ENCODE assay signal across 8 mouse cellular contexts in genomic region chrX:100738918-100739317, GRCm38 (mm10). TPM values are rescaled to one million over a fixed set of nuclear protein-coding genes. Genes with fewer than 3 reads are reported as not detected.
A peak's percentile ranks its signal among the peaks of the same experiment; 100 is the strongest.
DNase-seq lines count a peak whose midpoint lies in the region; ATAC-seq and TF ChIP-seq lines count a peak whose summit lies in the region.

No protein-coding gene starts in this region.

- TF ChIP-seq CTCF in intestine, postnatal 0 days (IDR thresholded peaks at IDR 0.05; ENCODE audit: low read depth), result peak; percentile 78

- no peaks in the 10 kb centered on the region for H3K4me1 ChIP-seq in embryonic facial prominence, embryonic 11.5 days (ENCODE audit: control insufficient read depth, insufficient read depth, low read length)
- no peaks in the 10 kb centered on the region for H3K4me1 ChIP-seq in intestine, postnatal 0 days (replicated peaks; ENCODE audit: control insufficient read depth, insufficient read depth, low read length)

- H3K4me2 ChIP-seq in embryonic facial prominence, embryonic 11.5 days (ENCODE audit: low read depth, low read length), result peak overlapping the region; percentile 38
- H3K4me2 ChIP-seq in intestine, postnatal 0 days (replicated peaks; ENCODE audit: low read depth), result peak overlapping the region; percentile 60

- intact Hi-C loops in left cerebral cortex, postnatal 4 days (cut with DNase I), result no loop called here

- no peaks in the 10 kb centered on the region for H3K9me3 ChIP-seq in embryonic facial prominence, embryonic 11.5 days (replicated peaks; ENCODE audit: control insufficient read depth, low read length)
- 0 out of 2 replicates have a peak, but pooled peaks cover 4% of the 10 kb centered on the region for H3K9me3 ChIP-seq in intestine, postnatal 0 days (ENCODE audit: control insufficient read depth)

- DNase-seq in thymus, postnatal 14 days, result peak; percentile 17
- no peak for DNase-seq in thymus, postnatal 10 days (ENCODE audit: low spot score in 2 of 2)
- DNase-seq in embryonic facial prominence, embryonic 11.5 days (ENCODE audit: low spot score), result peak; percentile 65
- peak; percentile 96 for DNase-seq in heart, adult 11 months
- peak; percentile 68 for DNase-seq in left cerebral cortex, postnatal 4 days
- DNase-seq in mesoderm, embryonic 11.5 days (ENCODE audit: low read depth, low spot score), result peak; percentile 45
- DNase-seq in right cerebral cortex, postnatal 4 days, result peak; percentile 61

- no peaks in the 10 kb centered on the region for H3K36me3 ChIP-seq in embryonic facial prominence, embryonic 11.5 days (replicated peaks; ENCODE audit: control insufficient read depth, insufficient read depth, low read depth, low read length)
- H3K36me3 ChIP-seq in intestine, postnatal 0 days (ENCODE audit: control insufficient read depth, insufficient read depth), result no peaks in the 10 kb centered on the region

- peak overlapping the region; percentile 18 for H3K4me3 ChIP-seq in embryonic facial prominence, embryonic 11.5 days (ENCODE audit: low read depth, low read length)
- peak overlapping the region; percentile 22; the same call in 1 of the 2 replicates for H3K4me3 ChIP-seq in intestine, postnatal 0 days (ENCODE audit: low read depth, low read length)

- peak; percentile 68; the same call in 1 of the 2 replicates for ATAC-seq in embryonic facial prominence, embryonic 11.5 days (replicated peaks; ENCODE audit: insufficient number of reproducible peaks, low FRiP score, low TSS enrichment, low read depth)
- 0 out of 2 replicates have a peak, but pooled peaks have one; percentile 39 for ATAC-seq in intestine, postnatal 0 days

- H3K27ac ChIP-seq in embryonic facial prominence, embryonic 11.5 days (replicated peaks; ENCODE audit: low read depth, low read length), result no peak overlapping the region
- no peak overlapping the region for H3K27ac ChIP-seq in intestine, postnatal 0 days (ENCODE audit: low read depth, low read length)

- WGBS in embryonic facial prominence, embryonic 11.5 days, result 21% methylated on average over 13 of the region's 14 CpGs
- 20% methylated on average over 14 of the region's 14 CpGs for WGBS in intestine, postnatal 0 days

- no peak overlapping the region for H3K9ac ChIP-seq in embryonic facial prominence, embryonic 11.5 days (replicated peaks; ENCODE audit: low read length)
- H3K9ac ChIP-seq in intestine, postnatal 0 days (ENCODE audit: low read depth, low read length), result no peak overlapping the region

- peaks cover 3% of the 10 kb centered on the region; the same call in 1 of the 2 replicates for H3K27me3 ChIP-seq in embryonic facial prominence, embryonic 11.5 days (ENCODE audit: control insufficient read depth, insufficient read depth, low read length)
- no peaks in the 10 kb centered on the region for H3K27me3 ChIP-seq in intestine, postnatal 0 days (replicated peaks; ENCODE audit: control insufficient read depth, insufficient read depth, low read length)

RNA-seq across cellular contexts. Expression of gene Gdpd2, which starts 9.2 kb away (rescaled TPM):
- polyA plus RNA-seq in embryonic facial prominence, embryonic 11.5 days (2014; fragmentation: Nextera tagmentation; extraction: Ambion mirVana), result 3.3 and 4.3 TPM in 2 replicates
- polyA plus RNA-seq in intestine, postnatal 0 days (2015; fragmentation: Nextera tagmentation; extraction: Ambion mirVana), result 7.2 and 7.7 TPM in 2 replicates
- 10 to 100 TPM; 13.5 to 16.3 TPM for total RNA-seq in left cerebral cortex, postnatal 4 days (2021)

RNA-seq across cellular contexts. Expression of gene Dlg3, which starts 28.6 kb away (rescaled TPM):
- 4.8 and 10.9 TPM in 2 replicates for polyA plus RNA-seq in embryonic facial prominence, embryonic 11.5 days (2014; fragmentation: Nextera tagmentation; extraction: Ambion mirVana)
- 2.2 and 2.9 TPM in 2 replicates for polyA plus RNA-seq in intestine, postnatal 0 days (2015; fragmentation: Nextera tagmentation; extraction: Ambion mirVana)
- total RNA-seq in left cerebral cortex, postnatal 4 days (2021), result 10 to 100 TPM; 91.0 to 98.1 TPM

Comparison
In these comparisons a context has a peak if more than half of its experiments do, and no peak if none do; other contexts are left out.
1. DNase-seq: peak in thymus, postnatal 14 days (single experiment), embryonic facial prominence, embryonic 11.5 days (single experiment), heart, adult 11 months (single experiment), left cerebral cortex, postnatal 4 days (single experiment), mesoderm, embryonic 11.5 days (single experiment) and right cerebral cortex, postnatal 4 days (single experiment); none in thymus, postnatal 10 days (0 of 2).